Mouse (Mus musculus) small intestine, adult 2 months (tissue): ENCODE results near the gene Ube2h.

Experiments
- CTCF ChIP-seq: fragments of 200-500 bp; IDR thresholded peaks from 2 replicates; pipeline ENCODE4 v1.5.1; 2012; ENCODE audit warnings: low read depth, mild to moderate bottlenecking, control low read depth, inconsistent platforms, low read length, moderate library complexity, mixed read lengths; ENCODE audit not compliant: insufficient replicate concordance, insufficient read length; ENCODE audit errors: extremely low read depth
- POLR2A ChIP-seq: fragments of 200-500 bp; IDR thresholded peaks from 2 replicates; pipeline ENCODE4 v1.6.1; 2012; ENCODE audit warnings: low read depth, mild to moderate bottlenecking, control low read depth, inconsistent platforms, low read length, moderate library complexity

DNA sequence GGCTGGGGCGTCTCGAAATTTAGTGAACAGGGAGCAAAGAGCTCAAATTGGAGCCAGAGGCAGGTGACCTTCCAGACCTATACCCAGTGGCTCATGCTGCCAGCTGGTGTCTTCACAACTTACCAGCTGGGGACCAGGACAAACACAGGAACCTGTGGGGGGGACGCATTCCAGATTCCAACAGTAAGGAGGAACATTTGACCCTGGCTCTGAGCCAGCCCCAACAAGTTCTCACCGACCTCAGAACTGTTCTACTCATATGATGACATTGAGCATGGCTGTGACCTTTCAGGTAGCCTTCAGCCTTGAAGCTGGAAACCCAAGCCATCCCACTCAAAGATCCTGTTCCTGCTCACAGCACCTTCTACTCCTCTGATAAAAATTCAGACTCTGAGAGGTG lies 120.7 kb downstream of the Ube2h start:
- no peak for TF ChIP-seq POLR2A
- no peak for TF ChIP-seq CTCF
